Mouse (Mus musculus): ENCODE measurements at regions not wholly inside any gene's neighbourhood (a gene's known extent, or its start where the extent isn't known, plus 50 kb on each side); places are given as distances from the start of the nearest gene placed in this dataset.

DNA sequence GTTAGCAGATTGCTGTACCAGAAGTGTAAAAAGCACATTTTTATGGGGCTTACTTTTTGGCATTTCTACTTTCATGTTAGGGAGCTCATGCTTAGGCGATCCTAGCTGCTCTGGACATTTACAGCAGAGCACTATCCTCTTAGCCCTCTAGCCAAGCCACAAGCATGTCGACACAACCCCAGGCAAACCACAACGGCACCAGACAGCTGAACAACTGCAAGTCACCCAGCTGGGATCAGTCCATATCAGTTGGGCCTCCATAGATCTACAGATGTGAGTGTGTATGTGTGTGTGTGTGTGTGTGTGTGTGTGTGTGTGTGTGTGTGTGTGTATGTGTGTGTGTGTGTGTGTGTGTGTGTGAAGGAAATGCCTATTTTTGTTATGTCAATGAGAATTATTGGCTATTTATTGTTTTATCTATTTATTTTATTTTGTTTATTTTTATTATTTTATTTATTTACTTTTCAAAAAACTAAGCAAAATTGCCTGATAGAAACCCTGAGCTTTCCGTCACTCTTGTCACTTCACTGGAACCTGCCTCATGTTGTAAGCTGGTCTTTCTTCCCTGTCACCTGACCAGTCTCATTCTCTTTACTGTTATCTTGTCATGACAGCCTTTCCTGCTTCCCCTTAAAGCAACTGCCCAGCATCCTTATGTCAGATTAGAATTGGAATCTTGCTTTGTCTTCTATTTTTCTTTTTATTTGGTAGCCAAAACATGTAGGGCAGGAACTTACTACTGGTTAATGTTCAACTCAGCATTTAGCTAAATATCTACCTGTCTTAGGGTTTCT lies 208.2 kb downstream of the Mex3b start:
- DNase-seq (ENCODE audit: extremely low spot score, low spot score), result no peak

DNA sequence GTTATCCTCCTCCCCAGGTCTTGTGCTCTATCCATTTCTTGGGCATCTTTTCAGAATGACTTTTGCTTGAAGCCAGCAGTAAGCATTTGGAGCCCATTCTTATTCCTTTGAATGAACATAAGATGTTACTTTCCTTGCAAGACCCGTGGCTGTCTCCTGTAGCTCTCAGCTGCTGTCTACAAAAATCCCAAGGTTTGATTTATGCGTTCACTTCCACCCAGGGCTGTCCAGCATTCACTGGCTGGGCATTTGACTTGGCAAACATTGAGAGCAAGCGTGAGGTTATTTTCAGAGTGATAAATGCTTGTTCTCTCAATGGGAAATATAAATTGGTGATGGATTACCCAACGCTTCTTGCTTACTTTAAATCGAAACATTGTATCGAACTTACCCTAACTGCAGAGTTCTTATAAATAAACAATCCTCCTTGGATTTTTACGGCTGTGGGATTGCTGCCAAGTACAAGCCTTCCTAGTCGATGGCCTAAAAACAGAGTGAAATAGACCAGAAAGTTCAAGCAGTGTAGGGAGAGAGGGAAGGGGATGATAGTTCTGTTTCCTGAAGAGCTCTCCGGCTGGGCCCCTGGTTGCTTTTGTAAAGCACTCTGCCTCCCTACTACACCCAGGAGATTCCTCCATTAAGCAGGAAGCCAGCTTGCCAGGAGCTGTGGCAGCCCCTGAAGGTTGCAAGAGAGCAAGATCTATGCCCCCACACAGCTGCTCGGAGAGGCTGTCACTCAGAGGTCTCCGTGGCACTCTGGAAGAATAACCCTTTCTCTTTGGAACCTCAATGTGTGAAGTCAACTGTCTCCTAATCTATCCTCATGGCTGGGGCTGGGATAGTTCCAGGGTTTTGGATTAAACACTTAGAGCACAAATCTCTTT lies 210.1 kb downstream of the Mex3b start:
- DNase-seq (ENCODE audit: extremely low spot score, low spot score), result peak; percentile 37

DNA sequence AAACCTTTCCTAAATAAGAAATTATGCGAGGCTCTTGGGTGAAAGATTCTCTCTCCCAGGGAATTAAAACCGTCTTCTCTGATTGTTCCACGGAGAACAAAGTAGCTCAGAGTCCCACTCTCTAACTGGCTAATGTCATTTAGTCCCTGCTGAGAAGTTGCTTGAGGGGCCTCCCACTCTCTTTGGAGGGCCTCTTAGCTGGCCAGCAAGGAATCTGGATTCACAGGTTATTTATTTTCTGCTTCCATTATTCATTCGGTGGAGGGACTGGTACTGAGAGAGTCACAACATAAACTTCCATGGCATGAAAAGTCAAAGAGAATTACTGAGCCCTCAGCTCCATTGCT lies 210.8 kb downstream of the Mex3b start:
- DNase-seq (ENCODE audit: extremely low spot score, low spot score), result no peak

DNA sequence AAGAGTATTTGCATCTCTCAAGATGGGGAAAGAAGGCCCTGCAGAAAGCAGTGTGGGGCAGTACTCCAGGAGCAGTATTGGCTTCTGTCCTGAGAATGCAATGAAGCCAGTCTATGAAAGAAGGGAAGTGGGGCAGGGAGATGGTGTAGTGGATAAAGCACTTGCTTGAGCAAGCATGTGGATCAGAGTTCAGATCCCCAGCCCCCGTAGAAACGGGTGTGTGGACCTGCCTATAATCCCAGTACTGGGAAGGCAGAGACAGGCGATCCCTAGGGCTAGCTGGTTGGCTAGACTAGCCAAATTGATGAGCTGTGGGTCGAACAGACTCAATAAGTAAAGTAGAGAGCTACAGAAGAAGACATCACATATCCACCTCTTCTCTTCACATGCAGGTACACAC lies 211.6 kb downstream of the Mex3b start:
- DNase-seq (ENCODE audit: extremely low spot score, low spot score), result no peak

DNA sequence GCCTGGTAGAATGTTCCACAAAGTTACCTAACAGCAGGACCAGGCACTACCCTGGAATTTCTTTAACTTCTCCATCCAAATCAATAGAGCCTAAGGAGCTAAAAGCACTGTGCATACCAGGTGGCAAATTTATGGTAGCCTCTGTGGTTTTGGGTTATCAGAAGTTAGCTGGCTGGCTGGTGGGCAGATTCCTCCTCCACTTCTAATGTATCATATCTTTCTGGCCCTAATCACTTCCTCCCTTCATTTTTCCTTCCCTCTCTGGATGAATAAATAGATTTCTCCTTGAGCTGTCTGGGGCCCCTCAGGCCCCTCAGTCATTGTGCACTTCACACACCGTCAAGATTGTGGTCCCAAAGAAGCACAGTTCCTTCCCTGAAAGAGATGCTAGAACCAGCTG lies 212.7 kb downstream of the Mex3b start:
- DNase-seq (ENCODE audit: extremely low spot score, low spot score), result no peak

DNA sequence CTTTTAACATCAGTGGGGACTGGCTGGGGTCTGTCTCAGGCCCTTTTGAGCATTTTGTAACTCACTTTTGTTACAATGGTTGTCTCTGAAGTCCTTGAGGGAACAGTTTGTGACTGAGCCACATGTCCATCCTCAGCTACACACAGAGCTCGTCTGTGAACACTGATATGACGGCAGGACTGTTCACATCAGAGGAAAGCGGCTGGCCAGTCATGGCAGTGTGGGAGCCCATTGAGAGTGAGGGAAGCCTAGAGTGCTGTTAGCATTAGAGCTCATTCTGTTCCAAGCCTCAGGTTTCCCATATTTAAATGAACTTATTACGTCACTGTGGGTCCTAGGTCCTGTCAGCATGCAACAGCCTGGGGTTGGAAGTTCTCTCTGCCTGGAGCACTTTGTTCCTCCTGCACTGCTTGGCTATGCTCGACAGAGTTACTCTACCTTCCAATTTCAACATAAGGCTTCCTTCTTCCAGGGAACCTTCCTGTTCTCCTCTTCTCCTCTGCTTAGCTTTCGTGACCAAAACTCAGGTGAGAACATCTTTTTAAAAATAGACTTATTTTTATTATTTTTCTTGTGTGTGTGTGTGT lies 217.5 kb downstream of the Mex3b start:
- DNase-seq (ENCODE audit: extremely low spot score, low spot score), result no peak

DNA sequence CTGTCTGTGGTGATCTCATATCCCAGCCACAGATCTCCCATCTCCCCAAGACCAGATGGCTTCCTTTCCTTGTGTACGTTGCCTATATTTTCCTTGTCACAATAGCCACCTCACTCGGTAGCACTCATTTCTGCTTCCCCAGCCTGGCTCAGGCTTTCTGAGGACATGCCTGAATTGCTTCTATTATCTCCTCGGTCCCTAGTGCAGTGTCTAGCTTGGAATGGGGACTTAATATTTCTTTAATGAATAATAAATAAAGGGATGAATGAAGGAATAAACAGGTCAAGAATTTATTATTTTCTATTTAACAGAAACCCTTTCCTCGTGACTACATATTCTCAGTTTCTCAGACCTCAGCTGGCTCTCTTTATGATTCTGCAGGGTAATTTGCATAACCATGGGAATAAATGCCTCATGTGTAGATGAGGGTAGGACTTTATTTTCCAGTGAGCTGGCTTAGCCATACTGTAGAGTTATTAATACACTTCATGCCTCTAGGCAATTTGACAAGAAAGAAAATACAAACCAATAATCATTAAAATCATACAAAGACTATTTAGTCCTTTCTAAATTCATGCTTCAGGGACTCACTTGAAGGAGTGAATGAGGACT lies 218.5 kb downstream of the Mex3b start:
- no peak for DNase-seq (ENCODE audit: extremely low spot score, low spot score)

DNA sequence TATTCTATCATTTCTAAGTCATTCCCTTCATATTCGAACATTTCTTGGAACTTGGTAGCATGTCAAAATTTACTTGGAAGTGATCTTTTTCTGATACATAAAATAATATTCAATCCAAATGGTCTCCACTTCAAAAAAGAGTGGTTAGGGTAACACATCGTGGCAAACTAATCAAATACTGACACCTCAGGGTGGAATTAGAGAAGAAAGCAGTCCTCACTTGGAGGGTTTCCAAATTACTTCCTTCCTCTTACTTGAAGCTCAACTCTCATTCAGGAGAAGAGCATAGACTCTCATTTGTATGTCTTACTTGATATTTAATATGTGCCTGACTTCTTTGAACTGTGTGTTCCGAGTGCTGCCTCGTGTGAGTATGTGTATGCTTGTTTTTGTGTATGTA lies 220.3 kb downstream of the Mex3b start:
- no peak for DNase-seq (ENCODE audit: extremely low spot score, low spot score)

DNA sequence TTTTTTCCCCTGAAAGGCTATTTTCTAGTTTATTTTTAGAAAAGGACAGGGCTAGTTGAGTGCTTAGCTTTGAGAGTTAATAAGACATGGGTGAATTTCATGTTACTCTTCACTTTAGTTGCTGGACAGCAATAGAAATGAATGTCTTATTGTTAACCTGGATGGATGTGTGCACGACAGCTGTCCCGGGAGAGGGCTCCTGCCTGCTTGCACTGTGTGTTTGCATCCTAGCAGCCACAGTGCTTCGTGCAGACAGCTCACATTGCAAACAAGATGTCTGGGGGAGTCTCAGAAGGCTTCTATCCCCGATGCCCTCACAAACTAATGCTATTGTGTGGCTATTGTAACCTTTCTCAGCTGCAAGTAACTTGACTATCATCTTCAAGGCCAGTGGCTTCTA lies 221.0 kb downstream of the Mex3b start:
- DNase-seq (ENCODE audit: extremely low spot score, low spot score), result no peak

DNA sequence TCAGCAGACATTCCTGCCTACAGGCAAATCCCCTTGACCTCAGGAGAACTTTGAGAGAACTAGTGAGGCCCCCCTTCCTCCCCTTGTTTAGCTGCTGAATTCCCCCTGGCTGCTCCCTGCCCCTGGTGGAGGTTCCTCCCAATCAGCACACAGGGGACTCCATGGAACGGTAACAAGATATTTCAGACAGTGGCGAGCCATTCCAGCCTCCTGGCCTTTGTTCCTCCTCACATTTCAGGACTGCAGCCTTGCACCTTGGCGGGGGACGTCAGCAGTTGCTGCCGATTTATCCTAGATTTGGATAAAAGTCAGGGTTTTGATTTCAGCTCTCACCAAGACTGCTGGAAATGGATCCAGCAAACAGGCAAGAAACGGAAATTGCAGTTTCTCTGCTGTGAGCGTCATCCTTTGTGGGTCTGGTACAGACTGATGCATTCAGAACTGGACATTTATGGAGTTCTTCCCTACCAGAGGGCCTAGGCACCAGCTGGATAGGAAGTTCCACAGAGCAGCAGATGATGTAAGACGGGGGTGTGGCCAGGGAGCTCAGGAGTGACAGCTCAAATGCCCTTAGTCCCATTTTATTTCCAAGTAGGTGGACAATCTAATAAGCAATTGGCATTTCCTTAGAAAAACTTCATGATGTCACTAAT lies 222.3 kb downstream of the Mex3b start:
- peak; percentile 37 for DNase-seq (ENCODE audit: extremely low spot score, low spot score)

DNA sequence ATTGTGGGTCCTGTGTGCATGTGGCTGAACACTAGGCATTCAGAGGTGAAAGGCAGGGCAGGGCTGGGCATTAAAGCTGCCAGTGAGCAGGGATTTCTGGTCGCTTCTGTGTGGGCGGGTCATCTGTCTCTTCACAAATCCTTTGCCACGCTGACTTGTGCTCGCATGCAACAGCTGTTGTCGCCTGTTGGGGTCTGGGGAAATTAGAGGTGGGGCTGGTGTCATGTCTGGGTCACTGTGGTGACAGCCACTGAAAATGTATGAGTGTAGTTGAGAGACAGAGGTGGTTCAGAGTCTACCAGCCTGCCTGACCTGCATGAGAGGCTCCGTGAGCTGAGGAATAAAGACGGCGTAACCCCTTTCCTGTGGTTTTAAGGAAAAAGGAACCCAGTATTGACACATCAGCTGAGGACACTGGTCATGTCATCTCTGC lies 226.8 kb downstream of the Mex3b start:
- peak; percentile 47 for DNase-seq (ENCODE audit: extremely low spot score, low spot score)

DNA sequence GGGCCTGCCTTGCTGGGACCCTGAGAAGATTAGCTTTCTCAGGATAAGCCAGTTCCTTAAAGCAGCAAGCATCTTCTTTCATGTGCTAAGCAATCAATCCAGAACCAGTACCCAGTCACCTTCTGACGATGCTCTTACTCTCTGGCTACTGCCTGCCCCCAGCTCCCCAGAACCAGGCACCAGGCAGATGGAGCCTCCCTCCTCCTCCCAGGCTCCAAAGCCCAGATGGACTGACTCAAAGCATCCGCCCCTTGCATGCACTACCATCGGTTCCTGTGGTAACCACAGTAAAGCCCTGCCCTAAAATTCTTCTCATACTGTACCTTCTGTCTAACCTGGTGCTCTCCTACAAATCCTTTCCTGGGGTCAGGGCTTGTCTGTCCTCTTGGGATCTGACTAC lies 227.8 kb downstream of the Mex3b start:
- DNase-seq (ENCODE audit: extremely low spot score, low spot score), result no peak

DNA sequence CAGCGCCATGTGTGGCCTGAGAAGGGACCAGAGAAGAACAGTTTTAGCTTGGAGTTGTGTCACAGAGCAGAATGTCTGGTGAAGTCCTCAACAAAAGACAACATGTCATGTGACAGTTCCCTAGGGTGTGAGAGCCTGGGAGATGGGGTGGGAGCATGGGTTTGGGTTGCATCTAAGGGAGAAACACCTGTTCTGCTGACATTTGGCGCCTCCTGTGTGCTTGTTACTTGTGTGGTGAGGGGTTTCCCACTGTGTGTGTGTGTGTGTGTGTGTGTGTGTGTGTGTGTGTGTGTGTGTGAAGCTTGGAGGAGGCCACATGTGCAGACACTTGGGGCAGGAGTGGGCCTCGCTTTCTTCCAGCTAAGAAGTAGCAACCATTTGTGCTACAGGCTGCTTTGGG lies 228.5 kb downstream of the Mex3b start:
- DNase-seq (ENCODE audit: extremely low spot score, low spot score), result no peak

DNA sequence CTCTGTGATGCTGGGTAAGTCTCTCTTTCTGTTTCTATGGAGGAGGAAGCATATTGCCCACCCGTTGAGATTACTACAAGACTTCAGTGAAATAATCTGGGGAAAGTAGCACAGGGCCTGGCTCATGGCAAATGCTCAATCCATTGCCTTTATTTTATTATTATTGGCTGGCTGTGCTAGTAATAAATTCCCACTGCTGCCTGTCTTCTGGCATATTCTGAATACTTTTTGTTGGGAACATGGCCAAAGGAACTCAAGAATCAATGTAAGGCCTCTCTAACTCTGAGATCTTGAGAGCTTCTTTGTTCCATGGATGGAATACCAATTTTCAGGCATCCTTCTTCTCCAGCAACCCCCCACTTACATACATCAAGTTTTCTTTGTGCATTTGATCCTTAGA lies 237.3 kb downstream of the Mex3b start:
- DNase-seq (ENCODE audit: extremely low spot score, low spot score), result no peak

DNA sequence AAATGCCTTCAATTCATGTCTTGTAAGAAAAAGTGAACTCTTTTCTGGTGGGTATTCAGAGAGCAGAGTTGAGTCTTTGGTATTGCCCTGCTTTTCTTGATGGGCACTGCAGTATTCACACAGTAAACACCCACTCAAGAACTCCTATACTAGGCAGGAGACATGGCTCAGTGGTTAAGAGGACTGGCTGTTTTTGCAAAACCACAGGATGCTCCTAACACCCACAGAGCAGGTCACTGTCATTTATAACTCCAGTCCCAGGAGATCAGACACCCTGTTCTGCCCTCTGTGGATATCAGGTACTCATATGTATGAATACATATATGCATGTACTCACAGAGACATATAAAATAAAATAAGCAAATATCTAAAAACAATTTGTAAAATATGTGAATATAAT lies 238.5 kb downstream of the Mex3b start:
- no peak for DNase-seq (ENCODE audit: extremely low spot score, low spot score)

DNA sequence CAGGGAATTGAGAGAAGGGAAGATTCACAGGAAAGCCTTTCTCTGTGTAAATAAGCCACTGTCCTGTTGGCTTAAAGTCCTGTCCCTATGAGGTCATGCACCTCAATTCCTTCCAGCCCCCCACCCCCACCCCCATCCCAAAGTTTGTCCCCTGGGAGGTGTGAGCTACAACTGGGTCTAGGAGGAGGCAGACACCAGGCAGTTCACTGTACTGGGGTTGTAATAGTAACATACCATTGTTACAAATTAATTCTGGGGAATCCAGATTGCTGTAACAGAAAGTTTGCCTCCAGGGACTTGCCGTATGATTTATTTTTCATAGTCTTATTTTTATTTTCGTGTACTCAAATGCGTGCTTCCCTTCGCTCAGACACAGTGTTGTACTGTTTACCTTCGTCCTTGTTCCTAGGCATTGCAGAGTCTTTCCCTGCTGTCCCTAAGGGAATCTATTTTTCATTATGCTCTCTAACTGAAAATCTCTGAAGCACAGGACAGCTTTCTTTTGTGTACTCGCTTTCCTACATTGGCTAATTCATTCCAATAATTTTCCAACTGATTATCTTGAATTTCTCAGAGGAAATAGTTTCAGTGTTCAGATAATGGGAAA lies 244.2 kb downstream of the Mex3b start:
- no peak for DNase-seq (ENCODE audit: extremely low spot score, low spot score)

DNA sequence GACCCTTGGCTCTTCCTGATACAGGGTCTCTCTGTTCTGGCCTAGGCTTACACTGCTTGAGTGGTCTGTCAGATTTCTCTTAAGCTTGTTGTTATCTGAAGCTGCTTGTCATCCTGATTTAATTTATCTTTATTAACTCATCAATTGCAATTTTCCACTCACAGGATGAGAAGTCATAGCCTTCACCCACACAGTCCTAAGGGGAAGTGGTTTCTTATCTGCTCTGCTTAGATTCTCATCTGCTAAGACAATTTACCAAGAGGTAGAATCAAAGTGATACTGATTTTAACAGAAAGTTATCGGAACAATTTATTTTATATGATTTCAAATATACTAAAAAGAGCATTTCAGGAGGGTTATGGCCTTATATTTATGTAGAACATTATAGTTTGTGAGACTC lies 249.4 kb downstream of the Mex3b start:
- DNase-seq (ENCODE audit: extremely low spot score, low spot score), result no peak

DNA sequence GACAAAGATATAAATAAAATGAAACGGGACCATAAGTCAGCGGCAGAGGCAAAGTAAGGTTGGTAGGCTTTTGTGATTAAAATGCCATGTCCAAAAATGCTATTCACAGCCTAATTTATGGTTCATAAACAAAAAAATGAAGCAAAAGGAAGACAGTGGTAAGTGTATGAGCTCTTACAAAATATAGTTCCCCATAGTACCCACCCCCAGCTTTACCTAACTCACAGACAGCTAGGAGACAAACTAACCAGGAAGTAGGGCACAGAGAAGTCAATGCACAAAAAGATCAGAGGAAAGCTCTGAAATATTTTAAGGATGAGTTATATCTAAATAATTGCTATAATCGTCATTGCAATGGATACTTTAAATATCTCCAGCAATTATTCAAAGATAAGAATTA lies 249.9 kb downstream of the Mex3b start:
- no peak for DNase-seq (ENCODE audit: extremely low spot score, low spot score)

DNA sequence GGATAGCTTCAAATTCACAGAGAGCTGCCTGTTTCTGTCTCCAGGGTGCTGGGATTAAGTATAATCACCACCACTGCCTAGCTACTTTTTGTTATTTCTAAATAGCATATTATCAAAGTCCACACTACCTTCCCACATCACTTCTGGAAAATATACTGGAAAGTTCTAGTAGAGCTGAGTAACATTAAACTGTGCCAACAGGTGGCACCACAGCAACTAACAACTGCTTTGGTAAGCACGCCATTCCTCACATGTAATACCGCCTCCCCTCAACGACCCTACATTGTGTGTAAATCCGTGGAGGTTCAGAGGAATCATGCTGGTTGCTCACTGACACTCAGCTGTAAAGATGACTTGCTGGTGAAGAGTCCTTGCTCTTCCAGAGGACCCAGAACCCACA lies 259.1 kb downstream of the Mex3b start:
- DNase-seq (ENCODE audit: extremely low spot score, low spot score), result no peak

DNA sequence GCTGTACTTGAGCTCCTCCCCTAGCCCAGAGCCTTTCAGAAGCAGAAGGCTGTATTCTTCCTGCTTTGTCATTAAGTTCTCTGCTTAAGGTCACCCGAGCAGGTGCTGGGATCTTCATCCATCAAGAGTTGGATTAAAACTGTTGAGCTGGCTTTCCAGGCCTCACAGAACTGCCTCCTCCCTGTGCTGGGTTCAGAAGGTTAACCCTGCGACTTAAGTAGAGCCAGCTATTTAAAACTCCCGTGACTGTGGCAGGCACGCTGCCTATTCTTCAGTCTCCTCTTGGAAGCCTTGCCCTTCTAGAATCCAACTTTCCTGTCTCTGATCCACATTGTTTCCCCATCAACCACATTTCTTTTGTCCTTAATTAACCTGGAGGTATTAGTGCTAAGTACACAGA lies 273.1 kb downstream of the Mex3b start:
- no peak for DNase-seq (ENCODE audit: extremely low spot score, low spot score)

DNA sequence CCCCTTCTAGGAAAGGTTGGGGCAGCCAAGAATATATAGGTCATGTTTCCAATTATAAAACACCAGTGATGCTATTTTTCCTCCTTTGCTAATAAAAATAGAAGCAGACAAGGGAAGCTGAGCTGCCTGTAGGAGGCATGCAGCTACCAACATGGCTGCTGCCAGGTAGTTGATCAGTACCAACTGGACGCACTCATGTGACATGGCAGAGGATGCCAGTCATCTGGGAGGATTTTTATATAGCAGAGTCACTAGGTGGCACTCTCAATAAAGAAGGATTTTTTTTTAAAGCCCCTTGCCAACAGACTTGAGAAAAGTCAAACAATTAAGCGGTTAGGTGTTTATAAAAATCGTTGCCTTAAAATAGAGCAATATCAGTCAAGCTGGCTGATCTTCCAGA lies 273.5 kb downstream of the Mex3b start:
- no peak for DNase-seq (ENCODE audit: extremely low spot score, low spot score)
